Mouse (Mus musculus): ENCODE measurements around the gene Crlf1. TPM values are rescaled to one million over a fixed set of nuclear protein-coding genes. Genes with fewer than 3 reads are reported as not detected.

The Crlf1 gene
- polyA plus RNA-seq, 1 experiment from 2014 or later = 3.8 TPM

DNA sequence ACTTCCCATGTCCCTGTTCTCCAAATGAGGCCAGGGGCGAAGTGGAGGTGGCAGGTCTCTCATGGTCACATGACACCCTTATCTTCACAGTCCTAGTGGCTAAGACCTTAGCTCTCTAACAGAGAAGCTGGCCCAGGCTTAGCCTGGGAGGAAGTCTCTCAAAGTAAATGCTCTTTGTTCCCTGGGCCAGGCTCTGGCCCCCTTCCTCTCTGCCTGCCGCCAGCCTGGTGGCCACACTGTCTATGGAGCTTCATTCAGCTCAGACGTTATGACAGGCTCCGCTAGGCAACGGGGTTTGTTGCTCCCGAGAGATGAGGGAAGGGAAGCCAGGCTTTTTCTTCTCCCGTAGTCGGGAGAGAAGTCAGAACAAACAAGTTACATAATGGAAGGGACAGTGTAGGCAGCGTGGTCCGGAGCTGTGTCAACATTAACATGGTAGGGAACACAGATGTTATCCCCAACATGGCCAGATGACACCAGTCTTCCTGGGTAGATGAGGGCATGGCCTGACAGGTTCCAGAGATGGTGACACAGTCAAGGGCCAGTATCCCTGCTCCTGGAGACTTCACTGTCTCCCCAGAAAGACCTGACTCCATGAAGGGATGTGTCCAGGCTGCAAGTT lies 23.6 kb upstream of the Crlf1 start:
- ATAC-seq (replicated peaks; ENCODE audit: insufficient number of reproducible peaks, insufficient read depth, low FRiP score, low read depth) = peak; percentile 55; the same call in 1 of the 2 replicates
- 28% methylated on average over 10 of the region's 10 CpGs for WGBS

DNA sequence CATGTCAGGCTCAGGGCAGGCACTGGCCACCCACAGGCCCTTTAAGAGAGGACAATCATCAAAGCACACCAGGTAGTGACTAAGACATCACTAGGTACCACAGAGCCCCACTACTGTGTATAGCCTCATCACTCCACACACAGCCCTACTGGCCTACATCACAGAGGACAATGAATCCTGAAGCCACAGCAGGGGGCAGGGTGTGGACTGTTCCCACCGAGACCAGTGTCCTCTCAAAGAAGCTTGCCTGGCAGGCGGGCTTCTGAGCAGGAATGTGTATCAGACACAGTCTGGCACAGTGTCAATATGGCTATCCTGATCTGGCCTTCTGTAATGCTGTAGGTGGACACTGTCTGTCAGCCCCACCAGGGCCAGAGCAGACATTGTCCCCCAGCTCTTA lies 23.0 kb upstream of the Crlf1 start:
- no peaks in the 10 kb centered on the region for H3K27me3 ChIP-seq
- H3K4me1 ChIP-seq (replicated peaks) = peaks cover 43% of the 10 kb centered on the region
- no peaks in the 10 kb centered on the region for H3K9me3 ChIP-seq (replicated peaks)
- H3K9ac ChIP-seq = no peak overlapping the region
- H3K27ac ChIP-seq = no peak overlapping the region
- no peak for ATAC-seq (replicated peaks; ENCODE audit: insufficient number of reproducible peaks, insufficient read depth, low FRiP score, low read depth)
- H3K4me3 ChIP-seq = no peak overlapping the region
- 41% methylated on average over 2 of the region's 2 CpGs for WGBS
- no peaks in the 10 kb centered on the region for H3K36me3 ChIP-seq
- H3K4me2 ChIP-seq = no peak overlapping the region

More for the DNA sequence above, 23.6 kb upstream of the Crlf1 start:
- H3K9me3 ChIP-seq (replicated peaks) = no peaks in the 10 kb centered on the region
- H3K4me2 ChIP-seq = no peak overlapping the region; the same call in 1 of the 2 replicates
- H3K36me3 ChIP-seq = no peaks in the 10 kb centered on the region
- no peak overlapping the region for H3K9ac ChIP-seq
- H3K27ac ChIP-seq = peak overlapping the region; percentile 46
- peaks cover 46% of the 10 kb centered on the region for H3K4me1 ChIP-seq (replicated peaks)
- H3K27me3 ChIP-seq = no peaks in the 10 kb centered on the region
- no peak overlapping the region for H3K4me3 ChIP-seq

DNA sequence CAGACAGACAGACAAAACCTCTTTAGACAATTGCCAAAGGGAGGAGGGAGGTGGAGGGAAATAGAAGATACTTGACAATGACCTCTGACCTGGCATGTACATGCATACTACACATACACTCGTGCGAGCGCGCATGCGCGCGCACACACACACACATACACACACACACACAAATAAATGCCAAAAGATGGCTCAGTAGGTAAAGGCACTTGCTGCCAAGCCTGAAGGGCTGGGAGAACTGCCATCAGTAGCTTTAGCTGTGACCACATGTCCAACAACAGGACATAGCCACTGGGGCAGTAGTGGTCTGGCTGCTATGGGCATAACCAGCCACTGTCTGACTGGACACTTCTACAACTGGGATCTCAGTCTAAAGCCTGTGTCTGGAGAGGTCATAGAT lies 21.1 kb upstream of the Crlf1 start:
- ATAC-seq (replicated peaks; ENCODE audit: insufficient number of reproducible peaks, insufficient read depth, low FRiP score, low read depth) = no peak
- Histone ChIP-seq H3K9me3 (replicated peaks) (no peaks in the 10 kb centered on the region), H3K4me2 (no peak overlapping the region), H3K27ac (no peak overlapping the region), H3K9ac (no peak overlapping the region), H3K27me3 (no peaks in the 10 kb centered on the region), H3K4me3 (no peak overlapping the region), H3K36me3 (no peaks in the 10 kb centered on the region), H3K4me1 (replicated peaks) (peaks cover 46% of the 10 kb centered on the region)
- WGBS = 95% methylated on average over 7 of the region's 7 CpGs

DNA sequence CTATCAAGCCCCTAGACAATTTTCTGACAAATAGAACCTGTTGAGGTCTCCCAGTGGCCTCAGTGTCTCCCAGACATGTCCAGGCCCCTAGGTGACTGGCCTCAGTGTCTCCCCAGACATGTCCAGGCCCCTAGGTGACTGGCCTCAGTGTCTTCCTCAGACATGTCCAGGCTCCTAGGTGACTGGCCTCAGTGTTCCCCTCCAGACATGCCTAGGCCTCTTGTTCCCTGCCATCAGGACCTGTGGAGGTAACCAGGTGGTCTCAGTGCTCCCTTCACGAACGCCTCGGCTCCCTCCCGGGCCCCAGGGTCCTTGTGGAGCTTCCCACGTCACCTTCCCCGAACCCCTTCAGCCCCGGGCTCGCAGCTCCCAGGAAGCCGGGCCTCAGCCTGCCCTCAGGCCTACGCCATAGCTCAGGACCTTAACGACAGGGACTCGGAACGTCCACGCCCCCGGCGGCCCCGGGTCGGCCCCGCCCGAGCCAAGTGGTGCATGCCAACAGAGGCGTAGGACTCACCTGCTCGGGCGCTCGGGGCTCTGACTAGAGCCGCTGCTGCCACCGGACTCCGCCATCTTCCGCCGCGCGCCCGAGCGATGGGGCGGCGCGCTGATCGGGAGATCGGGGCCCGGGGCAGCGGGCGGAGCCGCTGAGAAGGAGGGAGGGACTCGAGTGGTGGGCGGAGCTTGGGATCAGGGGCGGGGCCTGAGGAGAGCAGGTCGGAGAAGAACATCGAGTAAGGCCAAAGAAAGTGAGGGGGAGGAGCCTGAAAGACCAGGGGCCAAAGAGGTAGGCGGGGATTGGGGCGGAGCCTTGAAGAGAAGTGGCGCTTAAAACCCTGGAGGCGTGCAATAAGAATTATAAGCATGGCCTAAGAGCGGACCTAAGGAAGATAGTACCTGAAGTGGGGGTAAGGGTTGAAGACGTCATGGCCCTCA lies 16.4 kb upstream of the Crlf1 start, which contains the start of gene Klhl26:
TSS of gene Klhl26 (minus strand) at position 636 of the 936 bp plus-strand sequence.
- peaks cover 22% of the 10 kb centered on the region for H3K4me1 ChIP-seq (replicated peaks)
- H3K36me3 ChIP-seq = no peaks in the 10 kb centered on the region
- H3K27me3 ChIP-seq = peaks cover 21% of the 10 kb centered on the region
- ATAC-seq (replicated peaks; ENCODE audit: insufficient number of reproducible peaks, insufficient read depth, low FRiP score, low read depth) = peak; percentile 89
- no peaks in the 10 kb centered on the region for H3K9me3 ChIP-seq (replicated peaks)
- H3K4me3 ChIP-seq = peak within 1 kb of the TSS; percentile 88
- peak within 1 kb of the TSS; percentile 60 for H3K27ac ChIP-seq
- peak within 1 kb of the TSS; percentile 95 for H3K9ac ChIP-seq
- under 1% methylated on average over 53 of the region's 53 CpGs for WGBS
- H3K4me2 ChIP-seq = peak within 1 kb of the TSS; percentile 89

DNA sequence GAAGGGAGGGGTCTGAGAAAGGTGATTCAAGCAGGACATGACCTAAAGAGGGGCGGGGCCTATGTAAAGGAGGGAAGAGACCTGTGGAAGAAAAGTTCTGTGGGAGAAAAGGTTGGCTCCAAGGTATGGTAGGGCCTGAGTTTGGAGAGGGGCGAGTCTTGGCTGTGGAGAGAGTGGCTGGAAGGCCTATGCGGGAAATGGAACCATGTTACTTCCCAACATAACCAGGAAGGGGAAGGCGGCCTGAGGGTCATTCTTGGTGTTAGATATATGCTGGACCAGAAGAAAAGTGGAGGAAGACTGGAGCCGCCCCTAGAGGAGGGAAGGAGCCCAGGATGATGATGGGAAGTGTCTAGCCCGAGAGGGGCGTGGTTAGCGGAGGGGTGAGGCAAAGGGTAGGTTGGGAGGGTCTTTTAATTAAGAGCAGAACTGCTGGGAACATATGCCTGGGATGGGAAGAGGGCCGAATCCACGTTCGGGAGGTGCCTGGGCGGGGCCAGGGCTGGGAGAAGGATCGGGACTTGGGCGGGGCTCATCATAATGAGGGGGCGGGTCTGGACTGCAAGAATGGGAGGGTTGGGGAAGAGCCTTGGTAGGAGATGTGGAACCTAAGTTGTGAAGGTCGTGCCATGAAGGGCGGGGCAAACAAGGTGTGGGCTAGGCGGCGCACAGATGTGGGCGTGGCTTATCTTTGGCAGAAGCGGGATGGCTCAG lies 15.5 kb upstream of the Crlf1 start:
- peak; percentile 5; the same call in 1 of the 2 replicates for ATAC-seq (replicated peaks; ENCODE audit: insufficient number of reproducible peaks, insufficient read depth, low FRiP score, low read depth)
- H3K27ac ChIP-seq = 0 out of 2 replicates have a peak overlapping the region, but pooled peaks have one; percentile 60
- H3K4me2 ChIP-seq = peak overlapping the region; percentile 89
- peak overlapping the region; percentile 88 for H3K4me3 ChIP-seq
- H3K27me3 ChIP-seq = peaks cover 29% of the 10 kb centered on the region
- no peaks in the 10 kb centered on the region for H3K36me3 ChIP-seq
- WGBS = 5% methylated on average over 21 of the region's 21 CpGs
- peaks cover 22% of the 10 kb centered on the region for H3K4me1 ChIP-seq (replicated peaks)
- H3K9me3 ChIP-seq (replicated peaks) = no peaks in the 10 kb centered on the region
- H3K9ac ChIP-seq = no peak overlapping the region

DNA sequence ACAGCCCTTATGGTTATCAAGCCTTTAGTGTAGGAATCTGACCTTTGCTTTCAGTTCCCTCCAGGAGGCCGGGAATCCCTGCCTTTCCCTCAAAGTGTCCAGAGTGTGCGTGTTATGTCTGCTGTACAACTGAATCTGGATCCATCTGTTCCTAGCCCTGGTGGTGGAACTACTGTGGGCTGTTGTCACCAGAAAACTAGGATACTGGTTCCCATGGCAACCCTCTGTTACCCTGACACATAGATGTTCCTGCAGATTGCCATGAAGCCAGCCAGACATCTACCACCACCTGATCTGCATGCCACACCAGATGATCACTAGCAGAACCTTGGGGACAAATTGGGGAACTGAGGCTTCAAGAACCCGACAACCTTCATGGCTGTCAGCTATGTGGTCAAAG lies 11.1 kb upstream of the Crlf1 start:
- WGBS = 63% methylated on average over 3 of the region's 3 CpGs

DNA sequence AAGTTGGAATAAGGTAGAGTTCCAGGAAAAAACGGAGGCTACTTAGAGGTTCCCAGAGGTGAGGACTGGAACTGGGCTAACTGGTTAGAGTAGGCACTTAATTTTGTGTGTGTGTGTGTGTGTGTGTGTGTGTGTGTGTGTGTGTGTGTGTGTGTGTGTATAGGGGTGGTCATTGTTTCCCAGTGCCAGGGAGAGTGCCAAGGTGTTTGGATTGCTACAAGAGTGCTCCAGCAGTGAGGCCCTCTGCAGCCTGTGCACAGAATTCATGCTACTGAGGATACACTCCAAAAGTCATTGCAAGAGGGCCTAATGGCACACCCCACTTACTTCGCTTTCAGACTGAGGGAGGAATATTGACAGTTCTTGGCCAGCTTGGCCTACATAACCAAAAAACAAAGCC lies 10.0 kb upstream of the Crlf1 start:
- H3K4me1 ChIP-seq (replicated peaks) = peaks cover 8% of the 10 kb centered on the region

More for the DNA sequence above, 11.1 kb upstream of the Crlf1 start:
- H3K9ac ChIP-seq = no peak overlapping the region
- H3K4me3 ChIP-seq = no peak overlapping the region
- no peaks in the 10 kb centered on the region for H3K9me3 ChIP-seq (replicated peaks)
- H3K36me3 ChIP-seq = no peaks in the 10 kb centered on the region
- peaks cover 11% of the 10 kb centered on the region for H3K4me1 ChIP-seq (replicated peaks)
- ATAC-seq (replicated peaks; ENCODE audit: insufficient number of reproducible peaks, insufficient read depth, low FRiP score, low read depth) = no peak
- no peak overlapping the region for H3K4me2 ChIP-seq
- peaks cover 73% of the 10 kb centered on the region for H3K27me3 ChIP-seq
- no peak overlapping the region for H3K27ac ChIP-seq

DNA sequence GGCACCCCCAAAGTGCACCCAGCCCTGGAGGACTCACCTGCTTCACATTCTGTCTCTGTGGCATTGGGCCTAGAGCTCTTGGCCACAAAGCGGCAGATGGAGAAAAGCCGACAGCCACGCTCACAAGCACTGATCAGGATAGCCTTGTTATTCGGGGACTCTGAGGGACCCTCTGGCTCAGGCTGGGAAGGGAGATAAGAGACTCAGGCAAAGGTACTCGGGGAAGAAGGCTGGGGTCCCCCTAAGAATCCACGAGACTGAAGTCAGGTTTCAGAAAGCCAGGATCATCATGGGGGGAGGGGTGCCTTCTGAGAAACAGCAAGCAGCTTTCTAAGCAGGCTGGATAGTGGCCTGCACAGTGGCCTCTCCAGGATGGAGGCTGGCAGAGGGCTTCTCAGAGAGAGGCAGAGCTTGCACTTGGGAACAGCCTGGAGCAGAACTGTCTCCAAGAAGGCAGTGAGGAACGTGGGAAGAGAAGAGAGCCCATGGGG lies 6.7 kb upstream of the Crlf1 start:
- Histone ChIP-seq H3K27me3 (peaks cover 94% of the 10 kb centered on the region), H3K36me3 (no peaks in the 10 kb centered on the region), H3K9me3 (replicated peaks) (no peaks in the 10 kb centered on the region), H3K4me1 (replicated peaks) (peaks cover 27% of the 10 kb centered on the region), H3K4me2 (no peak overlapping the region), H3K9ac (no peak overlapping the region), H3K4me3 (no peak overlapping the region), H3K27ac (no peak overlapping the region)
- ATAC-seq (replicated peaks; ENCODE audit: insufficient number of reproducible peaks, insufficient read depth, low FRiP score, low read depth) = no peak
- 45% methylated on average over 7 of the region's 7 CpGs for WGBS

More for the DNA sequence above, 10.0 kb upstream of the Crlf1 start:
- Histone ChIP-seq H3K9me3 (replicated peaks) (no peaks in the 10 kb centered on the region), H3K4me3 (no peak overlapping the region), H3K9ac (no peak overlapping the region), H3K4me2 (no peak overlapping the region), H3K27me3 (peaks cover 78% of the 10 kb centered on the region), H3K36me3 (no peaks in the 10 kb centered on the region), H3K27ac (no peak overlapping the region)
- ATAC-seq (replicated peaks; ENCODE audit: insufficient number of reproducible peaks, insufficient read depth, low FRiP score, low read depth) = no peak
- 46% methylated on average over 2 of the region's 2 CpGs for WGBS

DNA sequence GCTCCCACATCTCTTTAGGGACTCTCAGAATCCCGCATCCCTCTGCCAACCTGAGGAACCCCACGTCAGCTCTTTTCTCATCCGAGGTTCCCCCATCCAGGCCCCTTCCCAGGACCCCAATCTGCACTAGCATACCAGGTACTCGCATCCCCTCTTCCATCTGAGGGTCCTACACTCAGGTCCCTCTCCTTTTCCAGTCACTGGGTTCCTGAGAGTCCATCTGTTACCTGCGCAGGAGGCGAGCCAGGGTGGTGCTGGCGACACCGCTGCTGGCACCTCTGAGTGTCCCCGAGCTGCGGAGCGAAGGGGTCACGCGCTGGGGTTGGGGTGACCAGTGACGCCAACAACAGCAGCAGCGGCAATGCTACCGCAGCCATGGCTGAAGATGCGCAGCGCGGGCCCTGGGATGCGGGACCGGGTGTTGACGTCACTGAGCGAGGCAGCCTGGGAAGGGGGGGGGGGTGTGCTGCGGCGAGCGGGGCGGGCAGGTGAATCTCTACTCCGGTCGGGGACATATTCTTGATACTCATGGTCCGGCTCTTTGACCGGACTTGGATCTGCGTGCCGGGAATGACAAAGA lies 5.9 kb upstream of the Crlf1 start, which contains the start of gene Tmem59l:
TSS of gene Tmem59l (minus strand) at position 418 of the 580 bp plus-strand sequence.
- Histone ChIP-seq H3K4me1 (replicated peaks) (peaks cover 30% of the 10 kb centered on the region), H3K4me3 (peak within 1 kb of the TSS; percentile 40), H3K27me3 (peaks cover 96% of the 10 kb centered on the region), H3K27ac (no peak within 1 kb of the TSS), H3K4me2 (peak within 1 kb of the TSS; percentile 62), H3K36me3 (no peaks in the 10 kb centered on the region), H3K9me3 (replicated peaks) (no peaks in the 10 kb centered on the region), H3K9ac (peak within 1 kb of the TSS; percentile 21; the same call in 1 of the 2 replicates)
- WGBS = 7% methylated on average over 33 of the region's 33 CpGs
- ATAC-seq (replicated peaks; ENCODE audit: insufficient number of reproducible peaks, insufficient read depth, low FRiP score, low read depth) = no peak

DNA sequence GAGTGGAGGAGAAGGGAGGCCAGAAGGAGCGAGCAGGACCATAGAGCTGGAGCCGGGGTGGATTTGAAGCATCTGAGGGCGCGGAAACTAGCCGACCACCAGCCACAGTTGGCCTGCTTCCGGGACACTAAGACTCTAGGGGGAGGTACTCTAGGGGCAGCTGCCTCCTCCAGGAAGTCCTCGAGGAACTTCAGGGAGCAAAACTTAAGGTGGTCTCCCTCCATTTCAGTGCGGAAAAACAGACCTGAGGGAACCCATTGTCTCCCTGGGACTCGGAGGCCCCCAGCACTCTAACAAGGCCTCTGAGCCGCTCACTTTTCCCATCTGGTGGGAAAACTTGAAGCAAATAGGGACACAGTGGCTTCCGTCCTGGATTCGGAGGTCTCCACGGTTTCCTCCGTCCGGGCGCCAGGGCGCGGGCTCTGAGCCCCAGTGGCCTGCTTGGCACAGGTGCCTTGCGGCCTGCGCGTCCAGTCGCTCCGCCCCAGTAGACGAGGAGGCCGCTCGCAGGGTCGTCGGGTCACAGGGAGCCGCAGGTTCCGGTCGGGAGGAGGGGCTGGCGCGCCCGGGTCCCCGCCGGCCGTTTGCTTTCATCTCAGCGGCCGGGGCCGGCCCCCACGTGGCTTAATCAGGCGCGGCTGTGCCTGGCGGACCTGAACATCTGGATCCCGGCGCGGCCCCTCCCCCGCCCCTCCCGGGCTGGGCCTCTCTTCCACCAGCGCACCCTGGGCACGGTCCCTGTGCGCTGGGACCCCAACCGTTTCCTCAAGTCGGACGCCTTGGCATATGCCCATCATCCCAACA lies 4.8 kb upstream of the Crlf1 start:
- Histone ChIP-seq H3K27ac (no peak overlapping the region), H3K27me3 (peaks cover 98% of the 10 kb centered on the region)
- no peak for ATAC-seq (replicated peaks; ENCODE audit: insufficient number of reproducible peaks, insufficient read depth, low FRiP score, low read depth)

More for the DNA sequence above, 4.8 kb upstream of the Crlf1 start:
- H3K4me2 ChIP-seq = peak overlapping the region; percentile 62
- H3K9ac ChIP-seq = peak overlapping the region; percentile 21; the same call in 1 of the 2 replicates
- WGBS = 3% methylated on average over 55 of the region's 55 CpGs
- peak overlapping the region; percentile 40 for H3K4me3 ChIP-seq
- H3K9me3 ChIP-seq (replicated peaks) = no peaks in the 10 kb centered on the region
- peaks cover 42% of the 10 kb centered on the region for H3K4me1 ChIP-seq (replicated peaks)
- H3K36me3 ChIP-seq = no peaks in the 10 kb centered on the region

Data from heart, embryonic 15.5 days (tissue).